Mouse (Mus musculus) urinary bladder, adult 2 months (tissue): ENCODE data around the gene Trmt44. TPM values are rescaled to one million over a fixed set of nuclear protein-coding genes. Genes with fewer than 3 reads are reported as not detected.
"Not testable (repeated sequence)": the region's sequence is repeated elsewhere in the genome, so short reads cannot be mapped to it uniquely, and the experiment has no call there.

ENCODE experiments used
- DNase-seq: peaks from one replicate; pipeline ENCODE4 v3.0.0; 2022; ENCODE audit warnings: low spot score
- polyA plus RNA-seq: library from polyadenylated mRNA; depleted of rRNA; stranded (reverse); fragments of >200 nt; gene quantifications from 2 replicates; pipeline ENCODE4 v1.2.3, GENCODE M21; 2012

The Trmt44 gene
- polyA plus RNA-seq, 1 experiment: 5.4 TPM

DNA sequence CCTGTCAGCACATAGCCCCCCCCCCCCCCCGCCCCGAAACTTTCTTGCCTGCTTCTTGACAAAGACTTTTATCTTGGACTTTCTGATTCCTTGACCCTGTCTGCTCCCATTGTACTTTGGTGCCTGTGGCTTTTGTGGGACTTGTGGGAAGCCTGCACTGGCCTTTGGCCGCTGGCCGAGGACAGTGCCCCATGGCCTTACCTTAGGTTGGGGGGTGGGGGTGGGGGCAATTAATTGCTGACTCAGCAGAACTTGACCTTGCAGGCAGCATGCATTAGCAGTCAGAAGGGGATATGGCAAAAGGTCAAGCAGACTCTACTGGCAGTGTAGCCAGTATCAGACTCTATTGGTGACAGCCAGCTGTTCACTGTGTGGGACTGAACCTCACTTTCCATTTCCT is 16.6 kb upstream of the Trmt44 start:
- DNase-seq: no peak

- DNase-seq: not testable (repeated sequence)
These were observed 9.4 kb upstream of the Trmt44 start for GRCm38 (mm10) chr5:35584259-35584658.

DNA sequence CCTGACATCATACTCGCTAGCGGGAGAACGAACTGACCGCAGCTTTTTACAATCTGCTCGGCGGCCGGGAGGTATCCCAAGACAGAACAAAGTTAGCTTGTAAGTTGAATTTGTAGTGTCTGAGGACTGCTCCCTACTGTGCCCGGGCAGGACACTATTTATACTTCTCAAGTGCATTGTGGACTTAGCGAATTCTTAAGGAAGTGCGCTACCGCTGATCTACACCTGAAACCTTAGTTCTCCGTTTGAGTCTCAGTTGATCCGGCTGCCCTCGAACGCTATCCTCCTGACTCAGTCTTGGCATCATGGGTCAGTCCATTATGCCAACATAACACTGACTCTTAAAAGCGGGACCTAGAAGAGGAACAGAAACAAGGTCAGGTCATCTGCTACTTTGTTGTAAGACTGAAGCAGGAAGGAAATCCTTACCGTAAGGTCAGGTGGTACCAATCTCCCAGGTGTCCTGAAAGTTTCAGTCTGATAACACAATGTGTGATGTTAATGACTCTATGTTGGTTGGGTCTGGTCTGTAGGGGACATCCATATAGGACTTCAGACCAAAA is 8.4 kb upstream of the Trmt44 start:
- DNase-seq: no peak

DNA sequence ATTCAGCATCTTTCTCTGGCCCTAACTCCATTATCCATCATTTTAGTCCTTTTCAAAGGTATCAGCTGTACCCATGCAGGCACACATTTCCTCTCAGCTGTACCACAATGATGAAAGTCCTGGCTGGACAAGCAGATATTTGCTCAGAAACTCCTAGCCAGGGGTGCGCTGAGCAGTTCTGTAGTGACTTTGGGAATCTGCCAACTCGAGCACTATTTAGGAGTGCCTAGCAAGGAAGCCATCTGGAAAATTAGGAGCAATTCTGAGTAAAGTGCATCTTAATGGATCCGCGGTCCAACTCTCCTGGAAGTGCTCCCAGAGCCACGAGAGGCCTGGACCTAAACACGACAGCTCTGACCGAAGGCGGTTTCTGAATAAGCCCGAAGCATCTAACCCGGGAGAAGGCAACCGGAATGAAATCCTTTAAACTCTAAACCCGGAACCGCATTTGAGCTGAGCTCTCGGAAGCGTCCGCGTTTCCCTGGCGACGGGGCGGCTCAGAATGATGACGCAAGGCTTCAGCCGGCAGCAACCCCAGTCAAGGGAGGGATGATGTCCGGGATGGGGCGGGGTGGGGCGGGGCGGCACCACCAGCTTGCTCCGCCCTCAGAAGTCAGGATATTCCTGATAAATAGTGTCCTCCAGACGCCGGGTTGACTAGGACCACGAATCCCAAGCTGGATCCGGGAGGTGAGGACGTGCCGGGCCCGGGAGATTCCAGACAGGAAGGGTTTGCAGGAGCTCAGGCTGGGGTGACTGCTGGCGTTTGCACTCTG is 7.8 kb upstream of the Trmt44 start, which contains the start of gene Acox3:
Acox3 (plus strand) TSS at position 596 of the 776 bp plus-strand sequence.
- peak; percentile 85 for DNase-seq

DNA sequence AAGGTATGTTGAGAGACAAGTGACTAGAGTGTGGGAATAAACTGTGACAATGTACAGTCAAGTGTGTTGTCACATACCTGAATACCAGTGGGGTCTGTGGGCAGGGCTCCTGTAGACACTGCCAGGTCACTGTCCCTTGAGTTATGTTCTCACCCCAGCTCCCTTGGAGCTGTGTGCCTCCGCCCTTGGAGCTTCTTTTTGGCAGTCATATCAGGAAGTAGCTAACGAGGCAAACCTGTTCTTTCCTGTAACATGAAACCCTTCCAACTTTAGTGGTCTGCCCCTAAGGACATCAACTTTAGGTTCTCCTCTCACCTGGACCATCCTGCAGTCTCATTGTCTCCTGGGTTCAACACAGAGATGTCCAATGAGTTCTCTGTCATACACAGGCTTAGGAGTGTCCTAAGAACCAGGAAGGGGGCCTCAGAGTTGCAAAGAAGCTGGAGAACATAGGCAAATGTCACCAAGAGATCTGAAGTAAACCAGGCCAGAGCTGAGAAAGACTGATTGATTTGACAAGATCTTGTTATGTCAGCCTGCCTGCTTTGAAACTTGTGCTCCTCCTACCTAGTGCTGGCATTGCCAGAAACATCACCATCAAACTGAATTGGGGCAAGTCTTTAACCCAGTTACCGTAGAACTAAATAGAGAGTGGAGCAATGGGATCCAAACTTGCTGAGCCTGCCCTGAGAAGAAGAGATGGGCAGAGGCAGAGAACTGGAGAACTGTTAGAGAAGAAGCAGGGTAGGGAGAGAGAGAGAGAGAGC is 5.5 kb upstream of the Trmt44 start:
- no peak for DNase-seq

DNA sequence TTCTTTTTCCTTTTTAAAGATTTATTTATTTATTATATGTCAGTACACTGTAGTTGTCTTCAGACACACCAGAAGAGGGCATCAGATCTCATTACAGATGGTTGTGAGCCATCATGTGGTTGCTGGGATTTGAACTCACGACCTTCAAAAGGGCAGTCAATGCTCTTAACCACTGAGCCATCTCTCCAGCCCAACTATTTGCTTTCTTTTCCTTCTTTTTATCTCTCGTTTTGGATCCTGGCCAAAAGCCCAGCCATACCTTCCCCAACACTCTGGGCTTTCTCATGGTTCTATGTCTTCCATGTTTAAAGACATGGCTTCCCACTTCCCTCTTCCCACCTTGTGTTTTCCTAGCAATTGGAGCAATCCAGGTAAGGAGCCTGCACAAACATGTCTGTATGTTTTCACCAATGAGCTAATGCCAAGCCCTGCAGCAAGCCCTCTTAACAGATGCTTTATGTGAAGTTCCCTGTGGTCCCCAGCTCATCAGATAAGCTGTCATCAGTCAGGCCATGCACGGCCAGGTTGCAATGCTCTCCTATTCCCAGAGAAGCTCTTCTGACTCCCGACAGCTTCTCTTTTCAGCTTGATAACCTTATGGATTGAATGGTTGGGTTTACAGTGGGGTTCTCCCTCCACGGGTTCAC is 4.5 kb upstream of the Trmt44 start:
- DNase-seq: no peak

- no peak for DNase-seq
These were observed 3.5 kb upstream of the Trmt44 start for GRCm38 (mm10) chr5:35578411-35578810.

GRCm38 (mm10) chr5:35576409-35577020 is 1.6 kb upstream of the Trmt44 start:
- DNase-seq: no peak

DNA sequence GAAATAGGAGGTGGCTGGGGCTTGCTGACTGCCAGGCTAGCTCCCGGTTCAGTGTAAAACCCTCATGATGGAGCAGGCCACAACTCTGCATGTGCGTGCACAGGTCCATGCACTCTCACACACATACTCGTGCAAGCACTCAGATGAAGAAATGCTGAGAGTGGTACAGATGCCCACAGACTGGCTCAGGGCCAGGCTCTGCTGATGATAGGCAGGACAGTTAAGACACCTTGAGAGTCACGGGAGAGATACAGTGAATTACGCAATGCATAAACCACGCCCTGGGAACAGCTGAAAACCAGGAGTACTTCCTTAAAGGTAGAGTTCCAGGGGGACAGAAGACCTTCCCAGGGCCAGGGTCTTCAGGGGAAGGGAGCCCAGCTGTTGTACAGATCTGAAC is 3.3 kb downstream of the Trmt44 start:
- no peak for DNase-seq

DNA sequence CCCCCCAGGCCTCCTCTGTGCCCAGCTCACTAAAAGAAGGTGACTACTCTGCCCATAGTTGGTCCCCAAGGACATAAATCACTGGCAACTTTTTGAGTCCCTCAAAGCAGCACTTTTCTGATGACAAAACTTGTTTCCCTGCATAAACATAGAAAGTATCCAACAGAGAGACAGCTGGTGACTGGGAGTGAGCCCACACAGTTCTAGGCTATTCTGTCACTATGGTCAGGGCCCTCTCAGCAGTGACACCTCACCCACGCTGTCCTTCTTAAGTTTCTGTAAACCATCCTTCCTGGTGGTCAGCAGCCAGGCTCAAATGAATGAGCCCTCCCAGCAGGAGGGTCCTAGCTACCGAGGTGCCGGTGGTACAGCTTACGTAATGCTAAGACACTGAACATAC is 8.2 kb downstream of the Trmt44 start:
- DNase-seq: no peak

DNA sequence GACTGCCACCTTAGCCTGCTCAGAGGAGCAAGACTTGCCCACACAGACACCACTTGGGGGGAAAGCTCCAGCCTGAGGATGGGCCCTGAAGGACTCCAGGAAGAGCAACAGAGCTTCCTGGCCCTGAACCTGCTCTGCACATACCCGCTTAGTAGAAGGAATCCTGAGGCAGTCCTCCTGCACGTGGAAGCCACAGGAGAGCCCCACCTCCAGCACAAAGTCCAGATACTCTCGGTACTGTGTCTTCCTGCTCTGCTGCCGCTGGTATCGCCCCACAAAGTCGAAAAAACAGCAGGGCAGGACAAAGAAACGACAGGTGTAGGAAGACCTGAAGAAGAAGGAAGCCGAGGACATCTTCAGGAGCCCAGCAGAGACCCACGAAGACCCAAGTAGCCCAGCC is 9.7 kb downstream of the Trmt44 start:
- DNase-seq: no peak

GRCm38 (mm10) chr5:35563449-35563848 is 11.4 kb downstream of the Trmt44 start:
- DNase-seq: peak; percentile 69

- DNase-seq: no peak
These were observed 12.3 kb downstream of the Trmt44 start for GRCm38 (mm10) chr5:35562616-35563015.

- no peak for DNase-seq
These were observed 15.4 kb downstream of the Trmt44 start for GRCm38 (mm10) chr5:35559447-35559846.

DNA sequence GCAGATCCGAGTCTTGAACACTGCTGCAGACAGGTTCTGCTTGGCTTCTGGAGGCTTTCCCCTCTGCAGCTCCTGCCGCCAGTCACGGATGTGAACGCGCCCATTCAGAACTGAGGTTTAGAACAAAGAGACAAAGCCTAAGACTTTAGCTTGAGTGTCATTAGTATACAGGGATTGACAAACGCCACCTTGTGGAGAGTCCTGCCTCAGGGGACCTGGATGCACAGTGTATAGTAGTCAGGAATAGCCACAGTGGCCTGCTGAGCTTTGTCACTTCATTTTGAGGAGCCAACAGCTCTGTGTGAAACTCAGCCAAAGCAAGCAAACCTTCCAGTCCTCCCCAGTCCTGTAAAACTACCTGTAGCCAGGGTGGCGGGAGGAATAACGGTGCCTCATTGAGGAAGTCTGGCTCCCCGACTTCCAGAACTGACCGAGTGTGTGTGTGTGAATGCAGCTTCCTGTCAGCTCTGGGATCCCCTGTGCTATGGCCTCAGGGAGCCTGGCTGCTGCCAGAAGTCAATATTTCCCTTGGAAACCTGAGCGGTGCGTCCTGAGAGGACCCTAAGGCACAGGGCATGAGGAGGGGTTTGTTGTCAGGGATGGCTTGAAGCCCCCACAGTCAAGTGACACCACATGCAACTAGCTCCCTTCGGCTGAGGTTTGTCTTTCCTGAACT is 16.8 kb downstream of the Trmt44 start:
- no peak for DNase-seq

GRCm38 (mm10) chr5:35556393-35556792 is 18.5 kb downstream of the Trmt44 start:
- DNase-seq: no peak

GRCm38 (mm10) chr5:35552838-35553539 is 21.9 kb downstream of the Trmt44 start:
- DNase-seq: no peak

- DNase-seq: no peak
These were observed 22.7 kb downstream of the Trmt44 start for GRCm38 (mm10) chr5:35551855-35552837.

- no peak for DNase-seq
These were observed 28.7 kb downstream of the Trmt44 start for GRCm38 (mm10) chr5:35546127-35546526.
